Mouse (Mus musculus) cortical plate, adult 2 months (tissue): ENCODE measurements around the gene Dock8. TPM values are rescaled to one million over a fixed set of nuclear protein-coding genes. Genes with fewer than 3 reads are reported as not detected.
A peak's percentile ranks its signal among the peaks of the same experiment; 100 is the strongest.

Source experiments
- H3K27ac ChIP-seq: fragments of 200-500 bp; 2 replicates; pipeline ENCODE4 v1.5.1; 2012; ENCODE audit warnings: low read length, control low read depth, inconsistent platforms; ENCODE audit not compliant: insufficient read depth
- H3K4me1 ChIP-seq: fragments of 200-500 bp; 2 replicates; pipeline ENCODE4 v1.6.1; 2011; ENCODE audit warnings: low read length; ENCODE audit not compliant: control insufficient read depth, insufficient read depth
- H3K4me3 ChIP-seq: fragments of 200-500 bp; 2 replicates; pipeline ENCODE4 v1.5.1; 2011; ENCODE audit warnings: mild to moderate bottlenecking, low read length, control low read depth; ENCODE audit not compliant: insufficient read depth
- CTCF ChIP-seq: fragments of 200-500 bp; IDR thresholded peaks from 2 replicates; pipeline ENCODE4 v1.5.1; 2011; ENCODE audit warnings: mild to moderate bottlenecking, control low read depth, low read length; ENCODE audit not compliant: insufficient read depth; ENCODE audit errors: extremely low read depth
- POLR2A ChIP-seq: fragments of 200-500 bp; IDR thresholded peaks from 2 replicates; pipeline ENCODE4 v1.6.1; 2011; ENCODE audit warnings: mild to moderate bottlenecking, low read length, control low read depth; ENCODE audit not compliant: insufficient read depth; ENCODE audit errors: extremely low read depth
- polyA plus RNA-seq: library from polyadenylated mRNA; depleted of rRNA; stranded (reverse); fragments of >200 nt; gene quantifications from 2 replicates; pipeline ENCODE4 v1.2.3, GENCODE M21; 2012

Gene Dock8
- polyA plus RNA-seq, 1 experiment: 1.7 TPM

DNA sequence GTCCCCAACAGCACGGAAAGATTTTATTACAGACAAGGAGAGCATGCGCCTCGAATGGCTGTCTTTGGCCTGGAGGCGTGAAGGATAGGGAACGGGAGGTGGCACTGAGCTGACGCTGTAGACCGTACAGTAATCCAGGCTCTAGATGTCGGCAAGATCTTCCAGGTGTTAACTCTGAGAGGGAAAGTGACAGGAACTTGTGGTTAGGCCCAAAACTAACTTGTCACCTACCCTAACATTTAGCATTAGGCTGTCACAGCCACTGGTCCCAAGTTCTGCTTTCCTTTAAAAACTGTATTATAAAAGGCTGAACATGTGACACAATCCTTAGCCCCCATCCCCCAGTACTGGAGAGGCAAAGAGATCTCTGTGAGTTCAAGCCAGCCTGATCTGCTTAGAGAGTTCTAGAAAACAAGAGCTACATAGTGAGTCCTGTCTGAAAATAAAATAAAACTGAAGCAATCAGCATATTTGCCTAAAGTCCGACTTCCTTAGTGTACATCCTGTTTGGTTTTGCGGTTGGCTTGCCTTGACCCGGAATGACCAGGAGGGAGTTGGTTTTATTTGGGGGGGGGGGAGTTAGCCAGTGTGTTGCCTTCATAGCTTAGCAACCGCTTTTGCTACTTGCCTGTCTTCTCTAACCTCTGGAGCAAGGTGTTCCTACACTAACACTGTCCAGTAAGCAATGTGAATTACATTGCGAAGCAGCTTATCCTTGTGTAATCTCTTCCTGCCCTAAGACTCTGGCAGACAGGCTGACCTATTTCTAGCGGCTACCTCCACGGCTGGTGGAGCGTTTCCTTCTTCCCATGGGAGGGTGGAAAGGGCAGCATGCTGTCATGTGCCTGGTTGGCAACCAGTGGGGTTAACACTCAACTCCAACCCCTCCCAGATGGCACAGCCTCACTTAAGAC lies 138.8 kb downstream of the Dock8 start:
- Histone ChIP-seq H3K4me3 (no peak overlapping the region), H3K27ac (no peak overlapping the region), H3K4me1 (no peaks in the 10 kb centered on the region)
- TF ChIP-seq CTCF (no peak), POLR2A (no peak)

DNA sequence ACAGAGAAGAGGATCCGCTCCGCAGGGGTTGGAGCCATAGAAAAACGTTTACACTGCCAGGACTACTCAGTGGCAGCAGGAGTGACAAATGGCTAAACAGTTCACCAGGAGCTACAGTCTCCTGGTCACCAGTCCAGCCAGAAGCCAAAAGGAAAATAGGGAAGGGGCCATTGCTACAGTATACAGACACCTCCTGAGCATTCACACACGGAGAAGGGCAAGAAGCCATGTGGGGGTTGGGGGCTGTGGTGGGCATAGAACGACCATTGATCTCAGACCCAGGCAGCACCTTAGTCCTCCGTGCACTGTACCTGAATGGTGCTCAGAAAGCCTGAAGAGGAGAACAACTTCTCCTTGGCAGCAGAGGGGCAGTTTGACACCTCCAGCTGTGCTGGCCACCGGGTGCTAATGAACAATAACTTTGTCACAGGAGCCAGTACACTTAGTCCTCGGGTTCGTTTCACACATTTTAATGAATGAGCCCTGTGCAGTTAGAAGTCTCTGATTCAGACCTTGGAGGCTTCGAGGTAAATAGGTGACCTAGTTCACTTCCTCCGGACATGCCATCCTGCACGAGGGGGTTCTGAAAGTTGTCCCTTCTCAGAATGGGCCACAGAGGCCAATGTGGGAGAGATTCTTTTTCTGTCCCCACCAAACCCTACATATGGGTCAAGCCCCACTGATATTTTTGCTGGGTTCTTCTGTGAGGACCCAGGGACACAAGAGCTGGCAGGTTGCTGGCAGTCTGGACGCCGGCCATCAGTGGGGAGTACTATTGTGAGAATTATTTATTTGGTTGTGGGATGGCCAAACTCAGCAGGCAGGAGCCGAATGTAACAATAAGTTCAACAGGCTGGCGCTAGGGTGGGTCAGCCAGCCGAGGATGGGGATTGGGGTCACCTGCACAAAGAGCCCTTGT lies 145.0 kb downstream of the Dock8 start:
- H3K27ac ChIP-seq: peak overlapping the region; percentile 21; the same call in 1 of the 2 replicates
- TF ChIP-seq CTCF (no peak), POLR2A (no peak)

DNA sequence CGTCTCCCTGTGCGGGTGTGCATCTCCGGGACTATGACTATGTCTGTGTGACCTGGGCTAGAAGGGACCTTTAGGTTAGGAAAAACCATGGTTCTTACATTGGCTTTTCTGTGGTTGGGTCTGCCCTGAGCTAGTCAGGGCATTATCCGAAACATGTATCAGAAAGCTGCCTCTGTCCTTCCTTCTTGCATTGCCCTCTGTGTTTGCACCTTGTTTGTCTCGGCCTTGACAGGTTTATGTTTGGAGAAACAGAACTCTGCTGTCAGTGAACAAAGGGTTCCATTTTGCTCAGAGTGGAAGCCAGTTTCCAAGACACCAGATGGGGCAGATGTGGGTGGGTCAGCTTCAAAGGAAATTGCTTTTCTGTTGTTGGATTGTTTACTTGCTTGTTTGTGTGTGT lies 145.8 kb downstream of the Dock8 start:
- TF ChIP-seq POLR2A (no peak), CTCF (no peak)
- H3K4me1 ChIP-seq: no peaks in the 10 kb centered on the region; the same call in 1 of the 2 replicates
- no peak overlapping the region for H3K4me3 ChIP-seq
- H3K27ac ChIP-seq: peak overlapping the region; percentile 33

More for the DNA sequence above, 145.0 kb downstream of the Dock8 start:
- Histone ChIP-seq H3K4me1 (no peaks in the 10 kb centered on the region; the same call in 1 of the 2 replicates), H3K4me3 (no peak overlapping the region)

DNA sequence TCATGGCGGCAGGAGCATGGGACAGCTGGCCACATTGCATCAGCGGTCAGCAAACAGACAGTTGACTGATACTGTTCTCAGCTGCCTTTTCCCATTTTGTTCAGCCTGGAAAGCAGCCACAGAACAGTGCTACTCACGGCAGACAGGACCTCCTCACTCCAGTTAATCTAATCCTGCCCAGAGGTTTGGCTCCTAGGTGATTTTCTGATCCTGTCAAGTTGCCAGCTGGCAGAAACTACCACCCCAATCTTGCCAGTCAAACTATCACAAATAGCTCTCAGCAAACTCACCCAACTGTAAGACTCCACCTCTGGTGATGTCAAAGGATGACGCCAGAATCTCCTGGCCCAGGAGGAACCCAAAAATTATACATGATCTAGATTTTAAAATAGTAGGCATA lies 146.8 kb downstream of the Dock8 start:
- no peak overlapping the region for H3K27ac ChIP-seq
- no peaks in the 10 kb centered on the region; the same call in 1 of the 2 replicates for H3K4me1 ChIP-seq
- TF ChIP-seq CTCF (no peak), POLR2A (no peak)
- no peak overlapping the region for H3K4me3 ChIP-seq

DNA sequence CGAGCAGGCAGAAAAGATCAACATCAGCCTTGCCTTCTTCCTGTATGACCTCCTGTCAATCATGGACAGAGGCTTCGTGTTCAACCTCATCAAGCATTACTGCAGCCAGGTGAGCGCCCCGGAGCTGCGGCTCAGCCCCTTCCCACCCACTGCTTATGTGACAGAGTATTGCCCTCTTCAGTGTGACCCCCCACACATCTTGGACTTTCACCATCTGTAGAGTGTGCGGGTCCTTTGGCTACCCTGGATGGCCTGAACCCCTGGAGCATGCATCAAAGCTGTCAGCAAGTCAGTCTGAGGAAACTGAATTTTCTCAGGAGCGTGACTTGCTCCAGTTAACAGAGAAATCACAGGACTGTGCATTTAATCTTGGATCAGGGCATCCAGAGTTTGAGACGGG lies 150.5 kb downstream of the Dock8 start:
- no peak overlapping the region for H3K4me3 ChIP-seq
- TF ChIP-seq POLR2A: no peak
- no peak for TF ChIP-seq CTCF
- no peaks in the 10 kb centered on the region; the same call in 1 of the 2 replicates for H3K4me1 ChIP-seq
- H3K27ac ChIP-seq: no peak overlapping the region

DNA sequence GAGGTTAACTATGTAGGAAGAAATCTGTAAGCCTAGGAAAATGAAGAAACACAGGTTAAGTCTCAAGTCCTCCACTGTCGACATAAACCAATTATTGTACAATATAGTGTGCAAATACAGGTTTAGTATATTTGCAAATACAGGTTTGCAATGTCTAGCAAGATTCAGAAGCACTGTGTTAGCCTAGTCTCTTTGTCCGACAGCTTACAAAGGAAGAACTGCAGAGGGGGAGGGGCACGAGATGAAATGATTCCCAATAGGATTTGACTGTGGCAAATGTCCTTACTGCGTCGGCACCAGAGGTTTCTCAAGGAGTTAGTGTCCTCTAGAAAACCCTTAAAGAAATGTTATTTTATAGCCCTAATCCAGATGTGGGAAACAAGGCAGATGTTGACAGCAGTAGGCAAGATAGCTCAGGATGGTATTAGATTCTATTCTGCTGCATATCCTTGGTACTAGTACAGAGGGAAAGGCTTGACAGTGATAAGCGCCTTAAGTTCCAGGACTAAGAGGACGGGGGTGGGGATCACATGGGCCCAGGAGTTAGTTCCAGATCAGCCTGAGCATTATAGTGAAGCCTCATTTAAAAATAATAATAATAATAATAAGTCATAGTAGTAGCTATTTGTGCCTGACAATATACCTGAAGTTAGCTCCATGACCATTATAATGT lies 155.3 kb downstream of the Dock8 start:
- Histone ChIP-seq H3K4me3 (no peak overlapping the region), H3K27ac (no peak overlapping the region), H3K4me1 (no peaks in the 10 kb centered on the region)
- no peak for TF ChIP-seq CTCF
- TF ChIP-seq POLR2A: no peak

DNA sequence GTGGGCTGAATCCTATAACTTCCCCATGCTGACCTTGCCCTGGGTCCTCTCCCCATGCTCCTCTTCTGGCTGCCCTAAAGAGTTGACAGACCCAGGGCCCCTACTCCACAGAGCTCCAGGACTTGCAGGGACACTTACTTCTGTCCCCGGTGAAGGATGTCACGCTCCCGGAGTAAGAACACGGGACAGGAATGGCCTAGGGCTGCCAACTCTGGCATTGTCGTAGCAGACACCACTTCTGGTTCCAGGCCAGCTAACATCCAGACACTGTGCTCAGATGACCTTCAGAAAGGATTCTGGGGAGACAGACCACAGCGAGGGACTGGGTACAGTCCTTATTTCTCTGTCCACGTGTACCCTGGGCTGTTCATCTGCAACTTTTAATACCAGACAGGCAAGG lies 155.9 kb downstream of the Dock8 start:
- H3K4me1 ChIP-seq: no peaks in the 10 kb centered on the region
- no peak for TF ChIP-seq POLR2A
- no peak for TF ChIP-seq CTCF

DNA sequence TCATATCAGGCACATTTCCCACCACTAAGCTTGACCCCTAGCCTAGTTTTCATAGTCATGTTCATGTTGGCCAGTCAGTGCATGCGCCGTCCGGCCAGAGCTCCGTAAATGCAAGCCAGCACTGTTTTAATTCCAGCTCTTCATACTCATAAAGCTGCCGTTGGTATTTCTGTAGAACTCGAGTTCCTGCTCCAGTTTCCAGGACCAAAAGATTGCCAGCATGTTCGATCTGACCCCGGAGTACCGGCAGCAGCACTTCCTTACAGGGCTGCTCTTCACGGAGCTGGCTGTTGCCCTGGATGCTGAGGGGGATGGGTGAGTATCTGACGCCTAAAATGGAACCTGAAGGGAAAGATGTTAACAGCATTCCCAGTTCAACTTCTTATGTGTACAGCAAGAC lies 156.4 kb downstream of the Dock8 start:
- Histone ChIP-seq H3K4me3 (no peak overlapping the region), H3K4me1 (no peaks in the 10 kb centered on the region), H3K27ac (no peak overlapping the region)
- no peak for TF ChIP-seq POLR2A
- no peak for TF ChIP-seq CTCF

More for the DNA sequence above, 155.9 kb downstream of the Dock8 start:
- no peak overlapping the region for H3K27ac ChIP-seq
- H3K4me3 ChIP-seq: no peak overlapping the region

DNA sequence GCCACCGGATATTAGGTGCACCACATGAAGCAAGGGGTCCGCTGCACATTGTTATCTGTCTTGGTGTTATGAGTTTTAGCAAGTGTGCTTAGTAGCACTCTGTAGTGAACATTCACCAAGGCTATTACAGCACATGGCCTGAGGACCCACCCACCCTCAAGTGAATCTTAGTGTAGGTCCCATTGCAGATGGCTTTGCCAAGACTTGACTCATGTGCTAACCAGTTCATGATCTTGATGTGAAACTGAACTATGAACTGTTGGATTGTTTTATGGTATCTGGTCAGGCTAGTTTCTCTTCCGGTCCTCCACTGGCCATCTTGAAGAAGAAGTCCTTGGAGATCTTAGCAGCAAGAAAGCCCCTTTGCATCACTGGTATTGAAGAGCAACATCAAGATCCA lies 162.9 kb downstream of the Dock8 start:
- TF ChIP-seq CTCF (no peak), POLR2A (no peak)
- no peak overlapping the region for H3K27ac ChIP-seq
- H3K4me1 ChIP-seq: no peaks in the 10 kb centered on the region

More for the DNA sequence above, 162.9 kb downstream of the Dock8 start:
- no peak overlapping the region for H3K4me3 ChIP-seq
